Mouse (Mus musculus) bone marrow, adult 2 months (tissue): ENCODE data around the gene Nkx2-3.

ENCODE experiments used
- CTCF ChIP-seq: fragments of 200-500 bp; IDR thresholded peaks from 2 replicates; pipeline ENCODE4 v1.5.1; 2011; ENCODE audit warnings: low read length, control low read depth; ENCODE audit not compliant: control insufficient read depth, insufficient read depth
- POLR2A ChIP-seq: fragments of 200-500 bp; IDR thresholded peaks from 2 replicates; pipeline ENCODE4 v1.6.1; 2011; ENCODE audit warnings: low read depth, mild to moderate bottlenecking, control low read depth, low read length, borderline replicate concordance; ENCODE audit not compliant: control insufficient read depth

DNA sequence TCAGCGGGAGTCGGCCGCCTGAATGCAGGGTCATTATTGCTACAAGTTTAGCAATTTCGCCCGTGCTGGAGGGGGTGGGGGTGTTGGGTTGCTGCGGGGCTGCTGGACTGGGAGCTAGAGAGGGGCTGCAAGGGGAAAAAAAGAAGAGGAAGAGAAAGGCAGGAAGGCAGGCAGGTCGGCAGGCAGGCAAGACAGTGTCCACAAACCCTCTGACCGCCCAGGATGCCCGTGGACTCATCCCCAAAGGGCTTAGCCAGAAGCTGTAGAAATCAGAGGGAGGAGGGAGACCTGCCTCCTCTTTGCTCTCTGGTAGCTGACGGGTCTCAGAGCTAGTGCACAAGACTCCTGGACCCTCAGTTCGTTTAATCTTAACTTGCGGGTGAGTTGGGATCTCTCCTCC is 4.8 kb downstream of the Nkx2-3 start:
- TF ChIP-seq POLR2A = no peak
- TF ChIP-seq CTCF = no peak
